Mouse (Mus musculus) megakaryocyte, embryonic 14.5 days (primary cell): Measurements from ENCODE around the gene Cdkn2d.

Experiments used
- FLI1 ChIP-seq: IDR thresholded peaks from 2 replicates; pipeline ENCODE4 v1.6.1; 2012; ENCODE audit warnings: low read length, inconsistent platforms, mixed read lengths
- GATA1 ChIP-seq: IDR thresholded peaks from 3 replicates; pipeline ENCODE4 v1.6.1; 2012; ENCODE audit warnings: mixed read lengths, low read length, inconsistent platforms, borderline replicate concordance

GRCm38 (mm10) chr9:21264272-21264999 lies 26.8 kb downstream of the Cdkn2d start:
- TF ChIP-seq GATA1 (no peak), FLI1 (no peak)
